Mouse (Mus musculus): ENCODE results near the gene Naga. TPM values are rescaled to one million over a fixed set of nuclear protein-coding genes. Genes with fewer than 3 reads are reported as not detected.

Gene Naga
- total RNA-seq, 1 experiment from 2014 or later, result 169 TPM

DNA sequence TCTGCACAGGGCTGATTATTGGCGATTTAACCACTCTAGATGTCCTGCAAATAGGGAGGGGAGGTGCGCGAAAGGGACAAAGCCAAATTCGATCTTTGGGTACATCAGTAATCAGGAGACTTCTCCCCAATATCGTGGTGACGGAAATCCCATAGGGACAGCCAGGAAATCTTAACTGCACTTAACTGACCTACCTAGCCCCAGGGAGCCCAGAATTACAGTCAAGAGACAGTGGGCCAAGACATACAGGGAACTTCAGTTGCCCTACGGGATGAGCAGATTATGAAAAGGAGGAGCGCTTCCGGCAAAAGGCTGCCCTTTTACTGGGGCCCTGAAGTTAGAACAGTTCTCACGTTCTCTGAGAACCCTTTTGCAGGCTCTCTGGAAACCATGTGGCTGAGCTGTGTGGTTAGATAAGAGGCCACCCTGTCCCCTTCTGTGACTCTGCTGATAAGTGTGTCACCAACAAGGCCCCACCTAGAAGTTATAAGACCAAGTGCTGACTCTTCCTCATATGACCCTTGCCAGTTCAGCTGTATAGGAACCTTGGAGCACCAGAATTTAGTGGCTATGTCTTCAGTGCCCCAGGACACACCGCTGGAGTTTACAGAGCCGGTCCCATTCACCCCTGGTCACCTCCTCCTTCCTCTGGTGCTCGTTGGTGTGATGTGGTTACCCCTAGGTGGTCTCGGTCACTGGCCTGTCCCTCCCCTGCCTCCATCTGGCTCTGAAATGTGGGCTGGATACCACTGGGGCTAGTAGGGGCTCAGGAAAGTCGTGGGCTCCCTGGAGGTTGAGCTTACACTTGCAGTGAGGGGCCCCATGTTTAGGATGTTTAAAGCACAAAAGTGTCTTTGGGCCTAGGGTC is 3.2 kb upstream of the Naga start:
- peak; percentile 16 for ATAC-seq (replicated peaks; ENCODE audit: insufficient number of reproducible peaks, low FRiP score, low TSS enrichment, poor library complexity, severe bottlenecking)

GRCm38 (mm10) chr15:82341036-82341501 is 2.3 kb upstream of the Naga start:
- peak; percentile 7; the same call in 1 of the 2 replicates for ATAC-seq (replicated peaks; ENCODE audit: insufficient number of reproducible peaks, low FRiP score, low TSS enrichment, poor library complexity, severe bottlenecking)

DNA sequence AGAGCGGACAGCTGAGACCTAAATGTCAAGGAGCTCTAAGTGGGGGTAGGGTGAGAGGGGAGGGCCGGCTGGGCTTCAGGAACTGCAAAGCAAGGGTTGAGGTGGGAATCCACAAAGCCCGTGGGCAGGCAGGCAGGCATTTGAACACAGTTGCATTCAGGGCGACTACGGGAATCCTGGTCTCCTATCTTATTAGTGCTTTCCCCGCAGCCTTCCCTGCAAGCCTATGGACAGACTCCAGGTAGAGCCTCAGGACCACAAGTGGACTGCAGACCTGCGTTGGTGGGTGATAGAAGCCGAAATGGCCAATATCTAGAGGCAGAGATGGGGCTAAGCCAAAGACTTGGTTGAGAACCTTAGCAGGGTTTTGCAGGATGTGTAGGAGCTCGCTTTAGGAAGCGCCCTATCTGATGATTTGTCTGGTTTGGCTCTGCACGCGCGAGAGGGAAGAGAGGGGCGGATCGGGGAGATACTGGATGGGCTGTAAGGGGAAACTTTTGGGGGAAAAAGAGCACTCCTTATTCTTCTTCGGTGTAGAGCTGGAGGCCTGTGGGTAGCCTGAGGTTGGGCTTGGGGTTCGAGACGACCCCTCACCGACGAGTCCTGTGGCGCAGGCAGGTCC is 1.8 kb upstream of the Naga start:
- no peak for ATAC-seq (replicated peaks; ENCODE audit: insufficient number of reproducible peaks, low FRiP score, low TSS enrichment, poor library complexity, severe bottlenecking)

- ATAC-seq (replicated peaks; ENCODE audit: insufficient number of reproducible peaks, low FRiP score, low TSS enrichment, poor library complexity, severe bottlenecking), result peak; percentile 19
Measured at GRCm38 (mm10) chr15:82339634-82340254, 1.0 kb upstream of the Naga start.

DNA sequence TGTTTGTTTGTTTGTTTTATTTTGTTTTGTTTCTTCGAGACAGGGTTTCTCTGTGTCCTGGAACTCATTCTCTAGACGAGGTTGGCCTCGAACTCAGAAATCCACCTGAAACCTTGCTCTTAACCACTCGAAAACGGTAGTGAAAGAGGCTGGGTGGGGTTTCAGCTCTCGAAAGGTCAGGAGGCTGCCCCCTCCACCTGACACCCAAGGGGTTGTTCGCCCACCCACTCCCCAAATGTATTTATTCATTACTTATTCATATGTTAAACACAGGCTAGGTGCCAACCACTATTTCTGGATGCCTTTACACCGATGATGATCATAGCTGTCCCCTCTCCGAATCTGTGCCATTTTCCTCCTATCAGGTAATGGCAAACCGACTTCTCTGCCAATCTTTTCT is 425 bp upstream of the Naga start:
- ATAC-seq (replicated peaks; ENCODE audit: insufficient number of reproducible peaks, low FRiP score, low TSS enrichment, poor library complexity, severe bottlenecking), result no peak

- no peak; the same call in 1 of the 2 replicates for ATAC-seq (replicated peaks; ENCODE audit: insufficient number of reproducible peaks, low FRiP score, low TSS enrichment, poor library complexity, severe bottlenecking)
Measured at GRCm38 (mm10) chr15:82337875-82338274, 850 bp downstream of the Naga start.

DNA sequence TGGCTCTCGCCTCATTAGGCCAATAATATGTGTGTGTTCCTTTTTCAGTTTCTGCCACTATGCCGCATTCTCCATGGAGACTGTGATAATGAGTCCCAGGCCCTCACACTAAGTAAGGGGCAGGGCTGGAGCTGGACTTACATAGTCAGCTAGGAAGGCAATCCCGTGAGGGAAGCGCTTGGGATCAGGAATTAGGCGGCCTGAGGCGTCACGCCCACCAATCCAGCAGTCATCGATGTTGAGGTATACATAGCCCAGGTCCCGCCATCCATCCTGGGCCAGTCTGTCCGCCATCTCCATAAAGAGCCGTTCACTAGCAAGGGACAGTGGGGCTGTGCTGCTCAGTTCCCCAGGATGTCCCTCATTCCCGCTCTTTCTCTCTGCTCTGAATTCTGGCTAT is 2.1 kb downstream of the Naga start:
- no peak for ATAC-seq (replicated peaks; ENCODE audit: insufficient number of reproducible peaks, low FRiP score, low TSS enrichment, poor library complexity, severe bottlenecking)

GRCm38 (mm10) chr15:82335194-82335593 is 3.5 kb downstream of the Naga start:
- no peak for ATAC-seq (replicated peaks; ENCODE audit: insufficient number of reproducible peaks, low FRiP score, low TSS enrichment, poor library complexity, severe bottlenecking)

GRCm38 (mm10) chr15:82325382-82325781 is 13.3 kb downstream of the Naga start:
- peak; percentile 71 for ATAC-seq (replicated peaks; ENCODE audit: insufficient number of reproducible peaks, low FRiP score, low TSS enrichment, poor library complexity, severe bottlenecking)

DNA sequence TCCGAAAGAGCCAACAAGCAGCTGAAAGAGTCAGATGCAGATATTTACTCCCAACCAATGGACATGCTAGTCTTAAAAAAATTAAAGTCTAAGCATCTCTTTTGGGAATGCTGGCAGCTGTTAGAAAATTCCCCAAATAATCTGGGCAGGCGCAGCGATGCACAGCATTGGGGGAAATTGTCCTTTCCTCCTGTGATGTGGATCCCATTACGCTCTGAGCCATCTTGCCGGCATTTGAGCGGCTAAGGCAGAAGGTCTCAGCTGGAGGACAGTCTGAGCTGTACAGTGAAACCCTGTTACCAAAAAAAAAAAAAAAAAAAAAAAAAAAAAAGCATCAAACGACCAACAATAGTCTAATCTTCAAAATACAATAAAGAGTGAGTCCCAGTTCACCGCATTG is 16.5 kb downstream of the Naga start:
- no peak for ATAC-seq (replicated peaks; ENCODE audit: insufficient number of reproducible peaks, low FRiP score, low TSS enrichment, poor library complexity, severe bottlenecking)

- no peak for ATAC-seq (replicated peaks; ENCODE audit: insufficient number of reproducible peaks, low FRiP score, low TSS enrichment, poor library complexity, severe bottlenecking)
Measured at GRCm38 (mm10) chr15:82319613-82320012, 19.1 kb downstream of the Naga start.

DNA sequence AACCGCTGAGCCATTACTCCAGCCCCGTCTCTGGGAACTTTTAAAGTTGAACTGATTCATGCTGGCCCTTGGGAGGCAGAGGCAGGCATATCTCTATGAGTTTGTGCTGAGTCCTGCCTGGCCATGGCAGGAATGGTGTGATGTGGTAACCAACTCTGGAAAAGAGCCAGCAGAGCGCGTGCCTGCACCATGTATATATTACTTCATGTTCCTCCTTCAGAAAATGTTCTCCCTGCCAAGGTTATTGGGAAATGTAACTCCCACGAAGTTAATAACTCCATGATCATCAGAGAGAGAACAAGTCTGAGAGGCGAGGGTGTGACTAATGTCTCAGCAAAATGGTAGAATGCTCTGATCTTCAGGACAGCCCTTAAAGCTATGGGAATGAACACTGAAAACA is 20.9 kb downstream of the Naga start:
- ATAC-seq (replicated peaks; ENCODE audit: insufficient number of reproducible peaks, low FRiP score, low TSS enrichment, poor library complexity, severe bottlenecking), result no peak

GRCm38 (mm10) chr15:82308416-82308815 is 30.3 kb downstream of the Naga start:
- no peak for ATAC-seq (replicated peaks; ENCODE audit: insufficient number of reproducible peaks, low FRiP score, low TSS enrichment, poor library complexity, severe bottlenecking)

DNA sequence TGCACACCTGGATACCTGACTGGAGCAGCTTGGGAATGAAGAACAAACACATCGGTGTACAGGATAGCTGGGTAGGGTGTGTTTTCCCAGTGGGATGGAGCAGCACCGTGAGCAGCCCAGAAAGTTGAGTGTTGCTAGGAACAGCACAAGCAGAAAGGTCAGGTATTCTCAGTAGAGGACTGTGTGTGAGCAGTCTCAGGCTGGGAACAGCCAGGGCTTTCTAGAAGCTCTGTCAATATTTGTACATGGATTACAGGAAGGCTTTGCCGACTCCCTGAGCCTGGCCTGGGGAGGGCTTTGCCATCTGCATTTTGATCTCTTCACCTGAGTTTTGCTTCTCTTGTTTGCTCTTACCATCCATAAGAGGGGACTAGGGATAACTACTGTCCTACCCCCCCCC is 31.6 kb downstream of the Naga start:
- no peak for ATAC-seq (replicated peaks; ENCODE audit: insufficient number of reproducible peaks, low FRiP score, low TSS enrichment, poor library complexity, severe bottlenecking)

DNA sequence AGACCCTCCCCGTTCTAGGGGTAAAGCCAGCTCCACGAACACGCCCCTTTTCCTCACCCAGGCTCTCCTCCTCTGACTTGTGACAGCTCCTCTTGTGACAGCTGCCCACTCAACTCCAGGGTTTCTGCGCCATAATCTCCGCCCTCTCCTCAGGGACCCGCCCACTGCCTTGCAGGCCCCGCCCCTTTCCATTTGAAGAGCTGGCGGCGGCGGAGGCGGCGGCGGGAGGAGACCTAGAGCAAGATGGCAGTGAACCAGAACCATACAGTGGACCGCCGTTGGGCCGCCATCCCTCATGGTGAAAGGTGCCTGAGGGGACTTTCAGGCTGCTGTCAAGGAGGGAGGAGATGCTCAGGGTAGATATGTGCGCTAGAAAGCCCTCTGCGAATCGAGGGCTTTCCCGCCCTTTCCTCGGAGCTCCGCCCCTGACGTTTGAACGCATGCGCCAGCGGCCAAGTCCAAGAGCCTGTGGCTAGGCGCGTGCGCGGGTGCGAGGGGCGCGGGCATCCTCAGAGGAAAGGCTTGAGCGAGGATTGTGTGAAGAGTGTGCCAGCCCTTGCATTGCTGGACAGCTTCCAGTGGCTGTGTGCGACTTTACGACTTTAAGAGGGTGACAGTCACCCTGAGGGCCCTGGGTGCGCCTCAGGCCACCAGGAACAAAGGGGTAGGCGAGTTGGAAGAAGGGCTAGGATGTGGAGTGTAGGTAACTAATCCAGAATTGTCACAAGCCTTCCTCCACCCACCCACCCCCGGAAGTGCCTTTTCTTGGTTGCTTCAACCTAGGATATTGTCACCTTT is 39.8 kb downstream of the Naga start, which contains the start of gene Wbp2nl:
Gene Wbp2nl, plus strand, starts transcription at position 191 of the 798 bp plus-strand sequence.
- ATAC-seq (replicated peaks; ENCODE audit: insufficient number of reproducible peaks, low FRiP score, low TSS enrichment, poor library complexity, severe bottlenecking), result no peak

DNA sequence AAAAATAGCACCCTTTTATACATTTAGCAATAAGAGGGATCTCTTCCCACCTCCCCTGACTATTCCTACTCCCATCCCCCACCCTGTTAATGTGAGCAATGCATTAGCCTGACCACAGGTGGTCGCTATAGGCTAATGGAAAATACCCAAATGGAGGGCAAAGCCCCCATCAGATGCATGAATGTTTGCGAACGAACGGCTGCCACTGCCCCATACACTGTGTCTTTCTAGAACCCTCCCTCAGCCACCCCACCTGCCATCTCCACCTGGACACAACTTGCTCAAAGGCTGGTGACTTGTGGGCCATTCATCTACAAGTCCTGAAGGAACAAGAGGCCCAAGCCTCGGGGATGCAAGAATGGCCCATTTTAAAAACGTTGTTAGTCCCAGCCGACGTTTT is 44.7 kb downstream of the Naga start:
- ATAC-seq (replicated peaks; ENCODE audit: insufficient number of reproducible peaks, low FRiP score, low TSS enrichment, poor library complexity, severe bottlenecking), result no peak

GRCm38 (mm10) chr15:82293271-82293711 is 45.4 kb downstream of the Naga start:
- no peak for ATAC-seq (replicated peaks; ENCODE audit: insufficient number of reproducible peaks, low FRiP score, low TSS enrichment, poor library complexity, severe bottlenecking)

GRCm38 (mm10) chr15:82292851-82293250 is 45.9 kb downstream of the Naga start:
- no peak for ATAC-seq (replicated peaks; ENCODE audit: insufficient number of reproducible peaks, low FRiP score, low TSS enrichment, poor library complexity, severe bottlenecking)

GRCm38 (mm10) chr15:82290252-82290651 is 48.5 kb downstream of the Naga start:
- ATAC-seq (replicated peaks; ENCODE audit: insufficient number of reproducible peaks, low FRiP score, low TSS enrichment, poor library complexity, severe bottlenecking), result no peak
